17 mouse cellular contexts compared by ENCODE assay signal in the genomic region with DNA sequence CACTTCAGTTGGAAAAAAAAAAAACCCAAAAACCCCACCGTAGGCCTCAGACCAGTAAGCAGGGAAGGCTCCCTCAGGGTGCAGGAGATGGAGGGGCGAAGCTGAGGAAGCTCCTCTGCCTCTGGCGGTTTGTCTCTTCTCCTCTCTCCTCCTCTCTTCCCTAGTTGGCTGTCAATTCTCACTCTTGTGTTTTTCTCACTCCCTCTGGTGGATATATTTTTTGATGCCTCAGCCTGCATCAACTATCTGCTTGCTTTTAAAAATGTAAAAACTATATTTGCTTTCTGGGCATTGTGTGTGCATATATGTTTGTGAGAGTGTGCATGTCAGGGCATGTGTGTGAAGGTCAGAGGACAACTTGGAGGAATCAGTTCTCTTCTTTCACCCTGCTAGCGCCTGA.
DNase-seq lines count a peak whose midpoint lies in the region; ATAC-seq and TF ChIP-seq lines count a peak whose summit lies in the region.
"Had no signal": no experiment of that assay in that cellular context is flagged by ENCODE, and none has a peak within 500 bp of the region (broad histone marks: within the 10 kb centered on the region; RNA-seq: fewer than 3 reads in every experiment).

No protein-coding gene starts in this region.

- DNase-seq in lung, embryonic 14.5 days = peak; percentile 33
- no peak for DNase-seq in lung, adult 18-20 months
- peak; percentile 31 for DNase-seq in NIH3T3 (ENCODE audit: low read depth)
- no peak for DNase-seq in cerebellum, postnatal 10 days
- DNase-seq: cerebellum, adult 8-10 months; heart, adult 11 months; kidney, adult 2 months; kidney, postnatal 14 days; lung, postnatal 36 days; thymus, postnatal 25 days had no signal

- H3K4me3 ChIP-seq in intestine, postnatal 0 days (ENCODE audit: low read depth, low read length) = no peak overlapping the region
- no peak overlapping the region for H3K4me3 ChIP-seq in intestine, embryonic 15.5 days (replicated peaks)
- no peak overlapping the region for H3K4me3 ChIP-seq in lung, embryonic 14.5 days (ENCODE audit: low read depth, low read length)
- no peak overlapping the region for H3K4me3 ChIP-seq in embryonic facial prominence, embryonic 15.5 days (replicated peaks)
- H3K4me3 ChIP-seq: embryonic facial prominence, embryonic 13.5 days; neural tube, embryonic 12.5 days had no signal

- H3K27me3 ChIP-seq in intestine, postnatal 0 days (replicated peaks; ENCODE audit: control insufficient read depth, insufficient read depth, low read length) = no peaks in the 10 kb centered on the region
- H3K27me3 ChIP-seq in intestine, embryonic 15.5 days (replicated peaks) = 0 out of 2 replicates have a peak, but pooled peaks cover 4% of the 10 kb centered on the region
- H3K27me3 ChIP-seq in lung, embryonic 14.5 days (ENCODE audit: insufficient read depth, low read length) = no peaks in the 10 kb centered on the region
- no peaks in the 10 kb centered on the region; the same call in 1 of the 2 replicates for H3K27me3 ChIP-seq in embryonic facial prominence, embryonic 15.5 days
- H3K27me3 ChIP-seq: embryonic facial prominence, embryonic 13.5 days had no signal

- H3K4me2 ChIP-seq in intestine, postnatal 0 days (replicated peaks; ENCODE audit: low read depth) = no peak overlapping the region
- H3K4me2 ChIP-seq in intestine, embryonic 15.5 days (replicated peaks) = no peak overlapping the region
- no peak overlapping the region for H3K4me2 ChIP-seq in lung, embryonic 14.5 days
- H3K4me2 ChIP-seq in embryonic facial prominence, embryonic 15.5 days (replicated peaks) = no peak overlapping the region
- H3K4me2 ChIP-seq: embryonic facial prominence, embryonic 13.5 days; neural tube, embryonic 12.5 days had no signal

- 72% methylated on average over 4 of the region's 4 CpGs for WGBS in intestine, postnatal 0 days
- WGBS in intestine, embryonic 15.5 days = 58% methylated on average over 4 of the region's 4 CpGs
- 62% methylated on average over 4 of the region's 4 CpGs for WGBS in lung, embryonic 14.5 days
- 30% methylated on average over 4 of the region's 4 CpGs for WGBS in embryonic facial prominence, embryonic 15.5 days

- no peaks in the 10 kb centered on the region for H3K36me3 ChIP-seq in intestine, postnatal 0 days (ENCODE audit: control insufficient read depth, insufficient read depth)
- H3K36me3 ChIP-seq in intestine, embryonic 15.5 days = no peaks in the 10 kb centered on the region
- no peaks in the 10 kb centered on the region for H3K36me3 ChIP-seq in lung, embryonic 14.5 days (ENCODE audit: insufficient read depth)
- no peaks in the 10 kb centered on the region for H3K36me3 ChIP-seq in embryonic facial prominence, embryonic 15.5 days
- H3K36me3 ChIP-seq: G1E; neural tube, embryonic 12.5 days had no signal

- H3K9ac ChIP-seq in intestine, postnatal 0 days (ENCODE audit: low read depth, low read length) = no peak overlapping the region
- H3K9ac ChIP-seq in intestine, embryonic 15.5 days = no peak overlapping the region
- no peak overlapping the region for H3K9ac ChIP-seq in lung, embryonic 14.5 days
- no peak overlapping the region for H3K9ac ChIP-seq in embryonic facial prominence, embryonic 15.5 days
- H3K9ac ChIP-seq: embryonic facial prominence, embryonic 13.5 days; neural tube, embryonic 12.5 days had no signal

- TF ChIP-seq CTCF in intestine, postnatal 0 days (IDR thresholded peaks at IDR 0.05; ENCODE audit: low read depth) = peak; percentile 53
- peak; percentile 47 for TF ChIP-seq CTCF in lung, embryonic 14.5 days (IDR thresholded peaks at IDR 0.05; ENCODE audit: low read depth)

- no peaks in the 10 kb centered on the region for H3K9me3 ChIP-seq in intestine, postnatal 0 days (ENCODE audit: control insufficient read depth)
- no peaks in the 10 kb centered on the region for H3K9me3 ChIP-seq in intestine, embryonic 15.5 days
- no peaks in the 10 kb centered on the region for H3K9me3 ChIP-seq in lung, embryonic 14.5 days (ENCODE audit: low read depth, low read length)
- H3K9me3 ChIP-seq in embryonic facial prominence, embryonic 15.5 days (replicated peaks) = no peaks in the 10 kb centered on the region
- H3K9me3 ChIP-seq: embryonic facial prominence, embryonic 13.5 days; G1E; neural tube, embryonic 12.5 days had no signal

- ATAC-seq in intestine, postnatal 0 days = no peak
- ATAC-seq in intestine, embryonic 15.5 days = no peak
- ATAC-seq in lung, embryonic 14.5 days (ENCODE audit: insufficient read depth) = no peak
- ATAC-seq in embryonic facial prominence, embryonic 15.5 days (ENCODE audit: insufficient number of reproducible peaks, low FRiP score, low TSS enrichment, low read depth) = no peak
- ATAC-seq: CD4-positive, CD25-positive, alpha-beta regulatory T cell, adult 4 months had no signal

- no peak overlapping the region for H3K27ac ChIP-seq in intestine, postnatal 0 days (ENCODE audit: low read depth, low read length)
- no peak overlapping the region for H3K27ac ChIP-seq in intestine, embryonic 15.5 days
- no peak overlapping the region for H3K27ac ChIP-seq in lung, embryonic 14.5 days (ENCODE audit: low read depth)
- H3K27ac ChIP-seq in embryonic facial prominence, embryonic 15.5 days (replicated peaks) = 0 out of 2 replicates have a peak overlapping the region, but pooled peaks have one; percentile 1
- H3K27ac ChIP-seq: neural tube, embryonic 12.5 days had no signal

- H3K4me1 ChIP-seq in intestine, postnatal 0 days (replicated peaks; ENCODE audit: control insufficient read depth, insufficient read depth, low read length) = no peaks in the 10 kb centered on the region
- no peaks in the 10 kb centered on the region for H3K4me1 ChIP-seq in intestine, embryonic 15.5 days (replicated peaks)
- no peaks in the 10 kb centered on the region for H3K4me1 ChIP-seq in lung, embryonic 14.5 days (ENCODE audit: insufficient read depth)
- peaks cover 12% of the 10 kb centered on the region for H3K4me1 ChIP-seq in embryonic facial prominence, embryonic 15.5 days

Comparison
In these comparisons a context has a peak if more than half of its experiments do, and no peak if none do; other contexts are left out.
1. DNase-seq: peak in lung, embryonic 14.5 days (single experiment) and NIH3T3 (single experiment); none in lung, adult 18-20 months (0 of 2) and cerebellum, postnatal 10 days (0 of 2).